Mouse (Mus musculus) ES-E14 (cell line): ENCODE measurements around the gene Prkcd. TPM values are rescaled to one million over a fixed set of nuclear protein-coding genes. Genes with fewer than 3 reads are reported as not detected.

Source experiments
- DNase-seq: peaks from one replicate; pipeline ENCODE4 v3.0.0-alpha.2; 2013; ENCODE audit warnings: low read depth, low spot score
- H3K27ac ChIP-seq: 2 replicates; pipeline ENCODE4 v1.5.1; 2012; ENCODE audit warnings: low read depth, mild to moderate bottlenecking, low read length, moderate library complexity, mixed read lengths; ENCODE audit not compliant: poor library complexity, insufficient read depth, severe bottlenecking
- H3K36me3 ChIP-seq: 2 replicates; pipeline ENCODE4 v1.6.1; 2012; ENCODE audit warnings: mild to moderate bottlenecking, low read length, moderate library complexity, mixed read lengths; ENCODE audit not compliant: control insufficient read depth, poor library complexity, insufficient read depth, severe bottlenecking
- H3K4me1 ChIP-seq, 2 experiments: fragments of 150-350 bp in 1 of 2; sonication (generic) in 1 of 2; 2 replicates each; pipeline ENCODE4 v1.6.1; 2012; ENCODE audit warnings: low read length in 2 of 2, mild to moderate bottlenecking in 1 of 2, mixed read lengths in 1 of 2; ENCODE audit not compliant: control insufficient read depth in 2 of 2, insufficient read depth in 2 of 2, poor library complexity in 1 of 2
- H3K4me3 ChIP-seq, 2 experiments: fragments of 150-350 bp in 1 of 2; sonication (generic) in 1 of 2; 2 replicates each; pipeline ENCODE4 v1.5.1; 2012; ENCODE audit warnings: low read length in 2 of 2, low read depth in 1 of 2, mild to moderate bottlenecking in 1 of 2, mixed read lengths in 1 of 2; ENCODE audit not compliant: insufficient read depth in 1 of 2, poor library complexity in 1 of 2, severe bottlenecking in 1 of 2
- H3K9ac ChIP-seq: 2 replicates; pipeline ENCODE4 v1.6.1; 2012; ENCODE audit warnings: low read depth, mild to moderate bottlenecking, low read length, mixed read lengths; ENCODE audit not compliant: poor library complexity, insufficient read depth, severe bottlenecking
- H3K9me3 ChIP-seq: fragments of 150-350 bp; sonication (generic); 2 replicates; pipeline ENCODE4 v1.6.1; 2012; ENCODE audit warnings: low read depth, mild to moderate bottlenecking, low read length; ENCODE audit not compliant: control insufficient read depth, insufficient read depth
- CHD2 ChIP-seq: IDR thresholded peaks from 2 replicates; pipeline ENCODE4 v1.6.1; 2014; ENCODE audit warnings: mild to moderate bottlenecking, low read depth, low read length, inconsistent platforms
- HCFC1 ChIP-seq: IDR thresholded peaks from 2 replicates; pipeline ENCODE4 v1.6.1; 2012; ENCODE audit warnings: low read length, inconsistent platforms, borderline replicate concordance; ENCODE audit not compliant: insufficient read depth
- MAFK ChIP-seq: IDR thresholded peaks from 2 replicates; pipeline ENCODE4 v1.6.1; 2014; ENCODE audit warnings: mild to moderate bottlenecking, low read depth, low read length, inconsistent platforms; ENCODE audit not compliant: insufficient read depth
- ZC3H11A ChIP-seq: IDR thresholded peaks from 2 replicates; pipeline ENCODE4 v1.6.1; 2012; ENCODE audit warnings: low read depth, mild to moderate bottlenecking, inconsistent platforms, low read length, borderline replicate concordance
- ZNF384 ChIP-seq: IDR thresholded peaks from 2 replicates; pipeline ENCODE4 v1.6.1; 2012; ENCODE audit warnings: low read depth, low read length, inconsistent platforms
- in situ Hi-C, 2 experiments: fragments of 600-800 bp; cut with MboI; formaldehyde crosslinking; loops; one replicate each; pipeline ENCODE4 v1.15.1; 2025; ENCODE audit warnings: low sequenced_read_pairs in 2 of 2, inconsistent platforms in 1 of 2; ENCODE audit not compliant: unreplicated experiment in 2 of 2
- total RNA-seq: library from RNA; depleted of rRNA; stranded (reverse); fragments of 300-350 nt; gene quantifications from 2 replicates; pipeline ENCODE4 v1.2.3, GENCODE M21; 2012

The Prkcd gene
- total RNA-seq, 1 experiment = 43.8 TPM

GRCm38 (mm10) chr14:30594092-30594695, 31.8 kb downstream of the Prkcd start:
- in situ Hi-C loops = no loop called here
- TF ChIP-seq ZC3H11A (no peak), ZNF384 (no peak), CHD2 (no peak), HCFC1 (no peak), MAFK (no peak)

GRCm38 (mm10) chr14:30593279-30594091, 32.5 kb downstream of the Prkcd start:
- TF ChIP-seq MAFK = no peak
- no peak for TF ChIP-seq ZNF384
- TF ChIP-seq HCFC1 = no peak
- TF ChIP-seq ZC3H11A = no peak
- TF ChIP-seq CHD2 = no peak

More at GRCm38 (mm10) chr14:30594092-30594695, 31.8 kb downstream of the Prkcd start:
- DNase-seq = no peak
- no peak overlapping the region for H3K9ac ChIP-seq
- H3K4me1 ChIP-seq = peaks cover 0 to 2% of the 10 kb centered on the region in 2 experiments; a peak in 1 of 4 replicates
- no peak overlapping the region for H3K27ac ChIP-seq
- H3K9me3 ChIP-seq = no peaks in the 10 kb centered on the region
- peaks cover 14% of the 10 kb centered on the region; the same call in 1 of the 2 replicates for H3K36me3 ChIP-seq
- no peak overlapping the region for H3K4me3 ChIP-seq

GRCm38 (mm10) chr14:30591417-30591816, 34.6 kb downstream of the Prkcd start:
- peak; percentile 51 for DNase-seq
- Histone ChIP-seq H3K36me3 (no peaks in the 10 kb centered on the region), H3K9ac (no peak overlapping the region), H3K9me3 (no peaks in the 10 kb centered on the region), H3K27ac (no peak overlapping the region), H3K4me1 (peaks cover 0 to 7% of the 10 kb centered on the region in 2 experiments; a peak in 2 of 4 replicates), H3K4me3 (no peak overlapping the region)
- TF ChIP-seq MAFK (no peak), ZNF384 (no peak), ZC3H11A (peak; percentile 72), CHD2 (no peak), HCFC1 (no peak)
- in situ Hi-C loops = no loop called here

More at GRCm38 (mm10) chr14:30593279-30594091, 32.5 kb downstream of the Prkcd start:
- in situ Hi-C loops = no loop called here
- no peaks in the 10 kb centered on the region for H3K9me3 ChIP-seq
- no peak for DNase-seq
- no peak overlapping the region for H3K4me3 ChIP-seq
- H3K4me1 ChIP-seq = peaks cover 0 to 2% of the 10 kb centered on the region in 2 experiments; a peak in 1 of 4 replicates
- H3K9ac ChIP-seq = no peak overlapping the region
- no peak overlapping the region for H3K27ac ChIP-seq
- H3K36me3 ChIP-seq = peaks cover 8% of the 10 kb centered on the region; the same call in 1 of the 2 replicates

GRCm38 (mm10) chr14:30590918-30591317, 35.1 kb downstream of the Prkcd start:
- no peak for DNase-seq
- H3K4me1 ChIP-seq = peaks cover 0 to 7% of the 10 kb centered on the region in 2 experiments; a peak in 2 of 4 replicates
- H3K36me3 ChIP-seq = no peaks in the 10 kb centered on the region
- in situ Hi-C loops = no loop called here
- no peak overlapping the region for H3K9ac ChIP-seq
- no peaks in the 10 kb centered on the region for H3K9me3 ChIP-seq
- H3K4me3 ChIP-seq = no peak overlapping the region
- no peak overlapping the region for H3K27ac ChIP-seq
- TF ChIP-seq ZC3H11A = no peak
- TF ChIP-seq MAFK = no peak
- no peak for TF ChIP-seq HCFC1
- no peak for TF ChIP-seq ZNF384
- TF ChIP-seq CHD2 = no peak
